Mouse (Mus musculus): Measurements from ENCODE around the gene Ip6k1.

GRCm38 (mm10) chr9:108001922-108002770 is at the start of gene Ip6k1:
- no peak for TF ChIP-seq ETS1 (IDR thresholded peaks at IDR 0.05; ENCODE audit: low read depth, low read length)
- no peak for TF ChIP-seq E2F4 (IDR thresholded peaks at IDR 0.05; ENCODE audit: borderline replicate concordance, low read depth, low read length)
- TF ChIP-seq CHD2 (IDR thresholded peaks at IDR 0.05; ENCODE audit: low read length): peak; percentile 82
- peak; percentile 89; the same call in 1 of the 2 replicates for TF ChIP-seq POLR2AphosphoS2 (IDR thresholded peaks at IDR 0.05; ENCODE audit: low read length)
- no peak; the same call in 1 of the 2 replicates for TF ChIP-seq TCF12 (IDR thresholded peaks at IDR 0.05; ENCODE audit: low read depth, low read length)
- peak; percentile 80 for TF ChIP-seq TBP (IDR thresholded peaks at IDR 0.05; ENCODE audit: low read depth, low read length)
- no peak for TF ChIP-seq CTCF (IDR thresholded peaks at IDR 0.05 in 2 of 3, conservative IDR thresholded peaks at IDR 0.05 in 1 of 3; ENCODE audit: control insufficient read depth in 1 of 3, insufficient read depth in 1 of 3, low read depth in 2 of 3, low read length in 3 of 3, poor library complexity in 1 of 3, severe bottlenecking in 1 of 3)
- peak; percentile 70 for TF ChIP-seq MXI1 (IDR thresholded peaks at IDR 0.05; ENCODE audit: low read depth, low read length)
- no peak; the same call in 1 of the 2 replicates for TF ChIP-seq RAD21 (IDR thresholded peaks at IDR 0.05; ENCODE audit: low read depth, low read length)
- TF ChIP-seq UBTF (IDR thresholded peaks at IDR 0.05; ENCODE audit: borderline replicate concordance, insufficient read depth, low read depth, low read length): no peak
- TF ChIP-seq USF1 (IDR thresholded peaks at IDR 0.05; ENCODE audit: low read depth, low read length): peak; percentile 100

Data from MEL (cell line).